Mouse (Mus musculus): ENCODE measurements around the gene Slc35f3.

- TF ChIP-seq GATA1 (IDR thresholded peaks at IDR 0.05; ENCODE audit: borderline replicate concordance, low read length) (no peak), FLI1 (IDR thresholded peaks at IDR 0.05; ENCODE audit: low read length) (no peak)
Measured at GRCm38 (mm10) chr8:126326731-126327130, 28.4 kb downstream of the Slc35f3 start.

Data from megakaryocyte, embryonic 14.5 days (primary cell).